Mouse (Mus musculus): ENCODE measurements around the gene Xpnpep1.

GRCm38 (mm10) chr19:53021537-53021936, 18.5 kb downstream of the Xpnpep1 start:
- TF ChIP-seq CTCF (IDR thresholded peaks at IDR 0.05), result peak; percentile 18; the same call in 1 of the 2 replicates
- TF ChIP-seq EP300 (IDR thresholded peaks at IDR 0.05), result no peak

Measured in lung, postnatal 0 days (tissue).